Mouse (Mus musculus) thymus, adult 2 months (tissue): ENCODE results near the gene Kmt2b.

ENCODE experiments used
- CTCF ChIP-seq: fragments of 200-500 bp; IDR thresholded peaks from 2 replicates; pipeline ENCODE4 v1.5.1; 2012; ENCODE audit warnings: mild to moderate bottlenecking, control low read depth, low read length, moderate library complexity, borderline replicate concordance; ENCODE audit not compliant: control insufficient read depth, poor library complexity, insufficient read depth; ENCODE audit errors: extremely low read depth
- POLR2A ChIP-seq: fragments of 200-500 bp; IDR thresholded peaks from 2 replicates; pipeline ENCODE4 v1.6.1; 2012; ENCODE audit warnings: mild to moderate bottlenecking, low read length, control low read depth, moderate library complexity; ENCODE audit not compliant: control insufficient read depth, poor library complexity, insufficient read depth; ENCODE audit errors: extremely low read depth

DNA sequence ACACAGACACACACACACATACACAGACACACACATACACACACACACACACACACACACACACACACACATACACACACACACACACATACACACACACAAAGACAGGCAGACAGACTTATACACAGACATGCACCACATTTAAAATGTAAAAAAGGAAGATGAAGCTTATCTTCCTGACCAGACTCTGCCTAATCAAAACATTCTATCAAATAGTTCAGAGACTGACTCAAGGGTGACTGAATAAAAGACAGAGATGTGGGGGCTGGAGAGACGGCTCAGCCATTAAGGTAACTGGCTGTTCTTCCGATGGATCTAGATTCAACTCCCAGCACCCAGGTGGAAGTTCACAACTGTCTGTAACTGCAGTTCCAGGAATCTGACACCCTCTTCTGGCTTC, 44.2 kb downstream of the Kmt2b start:
- TF ChIP-seq CTCF (no peak), POLR2A (no peak)
